Mouse (Mus musculus) kidney, adult 18-20 months (tissue): Measurements from ENCODE around the gene H6pd.
A peak's percentile ranks its signal among the peaks of the same experiment; 100 is the strongest.
"Not testable (repeated sequence)": the region's sequence is repeated elsewhere in the genome, so short reads cannot be mapped to it uniquely, and the experiment has no call there.

Experiments
- DNase-seq: peaks from one replicate; pipeline ENCODE4 v3.0.0; 2021

The H6pd gene

DNA sequence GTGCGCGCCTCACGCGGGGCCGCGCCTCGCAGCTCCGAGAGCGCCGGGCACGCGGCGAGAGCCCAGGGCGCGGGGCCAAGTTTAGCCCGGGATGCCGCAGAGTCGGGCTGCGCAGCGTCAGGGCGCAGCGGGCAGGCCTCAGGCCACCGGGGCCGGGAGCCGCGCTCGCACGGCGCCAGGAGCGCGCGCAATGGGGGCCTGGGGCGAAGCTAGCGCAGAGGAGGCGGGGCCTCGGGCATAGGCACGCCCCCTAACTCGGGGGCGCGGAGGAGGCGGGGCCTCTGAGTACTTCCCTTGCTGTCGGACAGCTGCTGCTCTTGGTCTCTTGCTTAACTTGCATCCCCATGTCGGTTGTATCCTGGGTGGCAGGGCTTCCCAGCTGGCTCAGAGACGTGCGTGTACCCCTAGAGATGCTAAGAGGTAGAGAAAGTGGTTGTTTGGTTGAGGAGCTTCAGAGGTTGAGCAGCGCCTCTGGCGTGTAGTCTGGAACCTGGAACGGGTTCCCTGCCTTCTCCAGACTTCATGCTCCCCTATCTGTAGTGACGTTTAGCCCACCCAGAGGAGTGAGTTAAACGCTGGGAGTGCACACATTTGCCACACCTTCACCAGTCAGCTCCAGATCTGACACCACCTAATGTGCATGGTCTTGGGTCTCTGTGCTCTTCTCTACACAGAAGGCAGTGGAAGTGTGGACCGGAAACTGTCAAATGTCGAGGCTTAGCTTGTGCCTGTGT, at the start of gene H6pd:
Gene H6pd (minus strand): TSS at position 171 of the 734 bp plus-strand sequence.
- DNase-seq = peak; percentile 93

DNA sequence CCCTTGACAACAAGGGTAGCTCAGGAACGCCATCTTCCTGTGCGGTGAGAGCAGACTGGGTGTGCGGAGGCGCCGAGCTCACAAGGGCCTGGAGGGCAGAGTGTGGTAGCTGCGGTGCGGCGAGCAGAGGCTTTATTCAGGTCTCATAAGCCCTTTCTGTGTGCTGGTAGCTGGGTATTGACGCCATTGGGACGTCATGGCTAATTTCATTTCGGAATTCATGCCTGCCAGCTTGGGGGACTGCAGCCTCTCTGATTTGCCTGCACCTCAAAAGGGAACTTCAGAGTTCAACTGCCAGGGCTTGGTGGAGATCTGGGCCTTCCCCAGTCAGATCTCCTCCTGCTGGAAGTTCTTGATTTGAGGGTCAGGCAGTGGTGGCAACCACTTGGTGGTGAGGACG, 48.9 kb upstream of the H6pd start:
- no peak for DNase-seq

DNA sequence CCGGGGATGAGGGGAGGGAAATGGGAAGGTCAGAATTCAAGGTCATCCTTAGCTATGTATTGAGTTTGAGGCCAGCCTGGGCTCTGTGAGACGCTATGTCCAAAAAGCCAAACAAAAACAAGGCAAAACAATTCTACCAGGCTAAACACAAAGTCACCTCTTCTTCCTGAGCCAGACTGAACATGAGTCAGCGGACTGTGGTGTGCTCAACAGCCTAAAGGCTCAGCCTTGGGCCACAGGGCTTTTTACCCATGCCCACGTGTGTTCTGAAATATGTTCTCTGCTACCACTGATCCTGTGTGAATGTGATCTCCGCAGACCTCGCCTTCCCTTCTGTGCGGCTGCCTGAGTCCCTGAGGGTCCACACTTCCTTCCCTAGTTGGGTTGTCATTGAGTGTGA, 47.3 kb upstream of the H6pd start:
- no peak for DNase-seq

DNA sequence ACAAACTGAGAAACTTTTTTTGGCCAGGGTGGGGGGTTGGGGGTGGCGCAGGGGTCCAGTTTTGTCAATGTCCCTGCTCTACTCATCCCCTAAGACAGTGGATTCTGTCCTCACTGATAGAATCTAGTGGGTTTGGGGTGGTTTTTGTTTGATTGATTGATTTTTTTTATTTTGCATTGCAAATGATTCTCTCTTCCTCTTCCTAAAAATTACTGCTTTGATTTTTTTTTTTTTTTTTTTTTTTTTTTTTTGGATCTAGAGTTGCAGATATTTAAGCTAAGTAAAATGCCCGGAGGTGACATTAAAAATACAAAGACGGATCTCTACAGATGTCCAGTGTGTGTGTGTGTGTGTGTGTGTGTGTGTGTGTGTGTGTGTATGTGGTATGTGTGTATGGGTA, 43.6 kb upstream of the H6pd start:
- no peak for DNase-seq

DNA sequence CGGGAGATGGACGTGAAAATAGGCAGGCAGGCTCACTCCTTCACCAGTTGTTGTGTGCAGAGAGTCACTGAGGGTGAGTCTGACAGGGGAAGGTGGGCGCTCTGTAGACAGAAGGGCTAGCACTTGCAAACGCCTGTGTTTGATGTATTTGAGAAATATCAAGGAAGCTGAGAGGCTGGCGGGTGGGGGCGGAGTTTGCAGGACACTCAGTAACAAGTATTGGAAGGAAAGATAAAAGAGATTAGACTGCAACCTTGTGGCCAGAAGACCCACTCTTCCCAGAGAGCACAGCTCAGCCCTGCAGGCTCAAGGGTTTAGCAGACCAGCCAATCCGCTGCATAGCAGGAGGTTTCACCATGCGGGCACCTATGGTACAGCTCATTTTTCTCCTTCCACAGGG, 42.7 kb upstream of the H6pd start:
- no peak for DNase-seq

DNA sequence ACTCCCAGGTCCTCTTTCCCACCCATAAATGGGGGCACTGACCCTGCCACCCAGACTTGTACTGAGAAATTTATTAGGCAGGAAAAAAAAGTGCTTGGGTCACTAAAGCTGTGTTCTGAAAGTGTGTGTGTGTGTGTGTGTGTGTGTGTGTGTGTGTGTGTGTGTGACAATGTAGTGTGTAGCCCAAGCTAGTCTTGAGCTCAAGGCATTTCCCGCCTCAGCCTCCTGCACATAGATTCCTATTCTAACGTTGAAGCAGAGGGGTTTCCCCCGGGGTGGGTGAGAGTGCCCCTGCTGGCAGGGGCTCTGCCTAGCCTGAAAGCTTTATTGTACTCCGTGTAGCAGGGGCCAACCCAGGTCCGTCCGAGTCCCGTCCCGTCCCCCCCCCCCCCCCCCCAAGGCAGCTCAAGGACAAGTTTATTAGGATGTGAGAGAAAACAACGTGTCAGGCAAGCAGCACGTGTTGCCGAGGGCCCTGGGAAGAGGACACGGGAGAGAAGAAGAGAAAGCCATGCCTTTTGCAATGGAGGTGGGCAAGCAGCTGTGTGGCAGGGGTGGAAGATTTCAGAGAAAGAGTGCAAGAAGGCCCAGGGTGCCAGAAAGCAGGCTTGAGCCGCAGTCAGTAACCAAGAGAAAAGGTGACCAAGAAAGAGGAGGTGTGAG, 40.9 kb upstream of the H6pd start:
- DNase-seq = no peak

DNA sequence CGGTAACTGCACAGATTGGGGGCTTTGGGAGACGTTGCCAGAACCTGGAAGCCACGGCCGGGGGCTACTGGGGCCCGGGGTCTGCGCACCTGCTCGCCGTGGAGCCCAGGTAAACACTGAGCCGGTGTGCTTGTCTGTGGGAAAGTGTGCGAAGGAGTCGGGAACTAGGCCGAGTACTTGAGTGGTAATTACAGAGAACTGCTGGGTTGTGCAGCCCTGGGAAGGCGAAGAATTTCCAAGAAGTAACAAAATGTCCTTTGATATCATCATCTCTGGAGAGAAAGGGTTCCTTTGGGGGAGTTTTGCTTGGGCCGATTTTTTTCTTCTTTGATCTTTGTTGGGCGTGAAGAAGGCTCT, 40.3 kb upstream of the H6pd start:
- no peak for DNase-seq

DNA sequence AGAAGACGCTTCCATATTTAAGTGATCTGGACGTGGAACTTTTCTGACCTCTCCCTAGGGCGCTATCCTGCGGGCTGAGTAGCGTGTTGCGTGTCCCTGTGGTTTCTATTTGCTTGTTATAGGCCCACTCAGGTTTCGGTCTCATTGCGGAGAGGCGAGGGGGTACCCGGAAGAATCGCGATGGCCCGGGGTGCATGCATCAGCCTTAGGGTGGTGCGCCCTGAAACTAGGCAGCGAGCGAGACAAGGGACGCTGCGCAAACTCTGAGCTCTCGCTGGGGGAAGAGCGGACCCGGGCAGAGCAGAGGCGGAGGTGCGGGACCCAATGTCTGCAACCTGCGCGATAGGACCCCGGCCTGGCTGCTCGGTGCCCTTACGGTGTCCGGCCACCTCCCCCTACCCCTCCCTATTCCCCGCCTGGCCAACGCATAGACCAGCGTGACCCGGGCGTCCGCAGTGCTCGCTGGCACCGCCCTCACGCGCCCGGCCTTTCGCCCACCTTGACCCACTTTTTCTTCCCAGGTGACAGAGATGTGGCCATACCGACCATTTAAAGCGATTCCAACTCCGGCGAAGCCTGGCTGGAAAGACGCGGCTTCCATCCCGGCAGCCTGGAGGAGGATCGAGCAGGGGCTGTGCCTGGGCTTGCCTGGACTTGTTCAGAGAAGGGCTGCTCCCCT, 39.8 kb upstream of the H6pd start:
- peak; percentile 47 for DNase-seq

DNA sequence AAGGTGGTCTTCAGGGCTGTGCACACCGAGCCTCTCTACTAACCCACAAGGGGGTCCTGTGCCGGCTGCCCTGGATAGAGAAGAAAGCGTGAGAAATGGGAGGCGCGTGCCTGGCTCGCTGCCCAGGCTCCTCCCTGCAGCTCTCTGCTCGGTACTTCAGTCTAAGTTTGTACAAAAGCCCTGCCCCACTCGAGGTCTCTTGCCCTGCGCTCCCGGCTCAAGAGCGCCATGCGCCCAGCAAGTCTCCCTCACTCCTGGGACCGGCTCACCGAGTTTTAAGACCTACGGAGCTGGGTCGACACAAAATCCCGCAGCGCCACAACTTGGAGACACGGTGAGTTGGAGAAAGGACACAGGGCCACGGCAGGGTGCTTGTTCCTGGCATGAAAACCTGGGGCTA, 39.2 kb upstream of the H6pd start:
- peak; percentile 81 for DNase-seq

DNA sequence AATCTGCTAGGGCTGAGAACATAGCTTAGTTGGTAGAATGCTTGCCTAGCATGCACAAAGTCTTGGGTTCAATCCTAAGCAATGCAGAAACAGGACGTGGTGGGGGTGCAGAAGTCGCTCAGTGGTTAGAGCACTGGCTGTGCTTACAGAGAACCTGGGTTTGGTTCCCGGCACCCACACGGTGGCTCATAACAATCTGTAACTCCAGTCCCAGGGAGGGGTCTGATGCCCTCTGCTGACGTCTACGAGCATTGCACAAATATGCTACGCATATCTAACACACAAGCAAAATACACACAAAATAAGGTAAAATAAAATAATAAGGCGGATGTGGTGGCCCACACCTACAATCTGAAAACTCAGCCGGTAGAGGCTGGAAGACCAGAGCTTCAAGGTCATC, 34.8 kb upstream of the H6pd start:
- no peak for DNase-seq

DNA sequence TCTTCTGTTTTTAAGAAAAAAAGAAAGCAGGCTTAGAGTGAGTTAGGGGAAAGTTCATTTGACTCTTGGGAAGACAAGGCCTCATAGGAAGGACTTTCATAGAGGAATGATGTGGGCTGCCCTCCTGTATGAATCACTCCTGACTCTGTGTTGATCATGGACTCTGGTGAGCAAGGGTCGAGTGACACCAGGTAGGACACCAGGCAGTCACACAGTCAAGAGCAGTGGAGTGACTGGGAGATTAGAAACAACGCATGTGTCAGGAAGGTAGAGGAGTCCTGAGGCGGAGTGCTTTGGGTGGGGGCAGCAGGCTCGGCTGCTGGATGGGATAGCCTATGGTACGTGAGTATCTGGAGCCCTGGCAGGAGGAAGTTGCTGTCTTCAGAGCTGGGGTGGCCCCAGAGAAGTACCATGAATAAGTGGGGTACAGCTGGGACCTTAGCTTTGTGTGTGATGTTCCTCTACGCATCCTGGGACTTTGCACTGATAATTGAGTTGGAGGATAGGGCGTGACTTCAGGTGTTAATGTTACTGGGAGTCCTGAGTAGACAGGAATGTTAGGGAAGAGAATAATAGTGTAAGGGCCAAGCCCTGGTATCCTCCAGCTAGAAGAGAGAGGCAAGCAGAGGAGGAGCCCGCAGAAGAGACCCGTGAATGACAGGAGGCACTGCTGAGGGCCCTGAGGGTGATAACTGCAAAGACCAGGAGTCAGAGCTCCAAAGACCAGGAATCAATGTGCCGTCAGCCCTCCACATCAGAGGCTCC, 32.7 kb upstream of the H6pd start:
- DNase-seq = no peak

DNA sequence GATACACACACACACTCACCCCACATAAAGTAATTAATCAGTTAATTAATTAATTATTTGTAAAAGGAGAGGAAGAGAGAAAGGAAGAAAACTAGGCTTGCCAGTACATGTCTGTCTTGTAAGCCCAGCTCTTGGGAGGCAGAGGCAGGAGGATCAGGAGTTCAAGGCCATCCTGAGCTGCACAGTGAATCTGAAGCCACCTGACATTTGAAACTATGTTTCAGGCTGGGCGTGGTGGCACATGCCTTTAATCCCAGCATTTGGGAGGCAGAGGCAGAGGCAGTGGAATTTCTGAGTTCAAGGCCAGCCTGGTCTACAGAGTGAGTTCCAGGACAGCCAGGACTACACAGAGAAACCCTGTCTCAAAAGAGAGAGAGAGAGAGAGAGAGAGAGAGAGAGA, 32.0 kb upstream of the H6pd start:
- not testable (repeated sequence) for DNase-seq

DNA sequence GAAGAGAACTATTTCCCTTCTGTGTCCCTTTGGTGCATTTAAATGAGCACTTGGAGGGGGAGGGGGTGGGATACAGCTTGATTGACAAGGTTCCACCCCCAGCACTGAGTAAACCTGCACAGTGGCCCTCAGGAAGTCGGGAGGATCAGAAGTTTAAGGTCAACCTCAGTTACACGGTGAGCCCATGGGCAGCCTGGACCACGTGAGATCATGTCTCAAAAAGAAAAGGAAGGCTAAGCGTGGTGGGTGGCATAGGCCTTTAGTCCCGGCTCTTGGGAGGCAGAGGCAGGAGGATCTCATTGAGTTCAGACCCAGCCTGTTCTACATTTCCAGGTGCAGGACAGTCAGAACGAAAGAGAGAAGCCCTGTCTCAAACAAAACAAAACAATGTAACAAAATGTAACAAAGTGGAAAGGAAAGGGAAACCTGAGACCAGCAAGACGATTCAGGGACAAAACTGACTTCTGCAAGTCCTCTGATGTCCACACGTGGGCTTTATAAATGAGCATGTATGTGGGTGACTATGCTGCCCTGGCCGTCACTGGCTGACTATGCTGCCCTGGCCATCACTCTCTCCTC, 31.3 kb upstream of the H6pd start:
- DNase-seq = no peak

DNA sequence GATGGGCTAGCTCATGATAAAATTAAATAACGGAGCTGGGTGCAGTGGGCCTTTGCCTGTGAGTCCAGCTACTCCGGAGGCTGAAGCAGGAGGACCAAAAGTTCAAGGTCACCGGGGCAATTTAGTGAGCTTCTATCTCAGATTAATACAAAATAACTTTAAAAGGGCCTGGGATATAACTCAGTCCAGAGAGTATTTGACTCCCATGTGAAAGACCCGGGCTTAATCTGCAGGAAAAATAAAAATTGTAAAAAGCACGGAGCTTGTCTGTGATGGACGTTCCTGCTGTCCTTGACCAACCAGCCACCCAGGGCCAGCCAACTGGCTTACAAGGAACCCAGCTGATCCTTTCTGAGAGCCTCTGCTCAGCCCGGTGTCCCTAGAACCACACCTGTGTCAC, 29.7 kb upstream of the H6pd start:
- DNase-seq = no peak

DNA sequence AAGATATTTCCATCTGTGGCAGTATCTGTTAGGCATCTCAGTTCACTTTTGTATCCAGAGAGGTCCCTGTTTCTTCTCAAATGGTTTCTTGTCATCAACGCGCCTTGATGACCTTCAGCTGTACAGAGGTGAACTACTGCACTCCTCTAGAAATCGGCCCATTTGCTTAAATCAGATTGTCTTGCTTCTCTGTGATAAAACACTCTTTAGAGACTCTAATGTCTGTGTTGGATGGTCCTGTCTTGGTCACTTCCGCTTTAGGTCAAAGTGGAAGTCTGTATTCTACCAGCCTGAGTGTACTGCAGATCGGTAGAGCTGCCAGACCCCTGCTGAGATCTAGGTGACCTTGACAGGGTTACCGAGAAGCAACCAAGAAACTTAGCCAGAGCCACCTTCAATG, 27.3 kb upstream of the H6pd start:
- DNase-seq = no peak

DNA sequence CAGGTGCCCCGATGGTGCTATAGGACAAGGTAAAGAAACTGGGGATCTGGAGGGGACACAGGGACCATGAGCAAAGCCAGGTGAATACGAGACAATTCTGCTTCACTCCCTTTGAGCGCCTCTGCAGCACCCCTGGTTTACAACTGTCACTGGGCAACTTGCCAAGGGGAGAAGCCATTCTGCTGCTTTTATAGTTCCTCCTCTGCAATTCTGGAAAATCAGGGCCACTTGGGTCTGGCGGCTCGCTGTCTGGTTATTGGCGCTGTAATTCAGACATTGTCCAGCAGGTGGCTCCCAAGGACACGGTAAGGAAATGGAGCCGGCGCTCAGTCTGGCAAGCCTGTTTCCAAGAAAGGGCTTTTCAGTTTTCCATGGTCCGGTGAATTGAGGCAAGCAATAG, 26.5 kb upstream of the H6pd start:
- peak; percentile 91 for DNase-seq

DNA sequence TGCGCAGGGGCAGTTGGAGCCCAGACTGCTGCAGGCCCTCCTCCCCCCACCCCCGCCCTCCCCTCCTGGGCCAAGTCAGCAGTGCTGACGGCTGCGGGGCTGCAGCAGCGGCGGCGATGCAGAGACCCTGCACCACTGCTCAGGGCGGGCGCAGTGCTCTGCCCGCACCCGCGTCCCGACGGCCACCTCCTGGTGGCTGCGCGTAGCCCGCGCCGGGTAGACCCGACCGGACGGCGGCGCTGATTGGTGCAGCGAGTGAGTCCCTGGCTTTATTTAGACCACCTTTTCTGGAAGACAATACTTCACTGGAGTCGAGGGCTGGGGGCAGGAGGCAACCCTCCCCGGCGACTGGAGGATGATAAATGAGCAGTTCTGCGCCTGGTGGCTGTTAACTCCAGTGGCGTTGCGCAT, 24.4 kb upstream of the H6pd start:
- DNase-seq = no peak

DNA sequence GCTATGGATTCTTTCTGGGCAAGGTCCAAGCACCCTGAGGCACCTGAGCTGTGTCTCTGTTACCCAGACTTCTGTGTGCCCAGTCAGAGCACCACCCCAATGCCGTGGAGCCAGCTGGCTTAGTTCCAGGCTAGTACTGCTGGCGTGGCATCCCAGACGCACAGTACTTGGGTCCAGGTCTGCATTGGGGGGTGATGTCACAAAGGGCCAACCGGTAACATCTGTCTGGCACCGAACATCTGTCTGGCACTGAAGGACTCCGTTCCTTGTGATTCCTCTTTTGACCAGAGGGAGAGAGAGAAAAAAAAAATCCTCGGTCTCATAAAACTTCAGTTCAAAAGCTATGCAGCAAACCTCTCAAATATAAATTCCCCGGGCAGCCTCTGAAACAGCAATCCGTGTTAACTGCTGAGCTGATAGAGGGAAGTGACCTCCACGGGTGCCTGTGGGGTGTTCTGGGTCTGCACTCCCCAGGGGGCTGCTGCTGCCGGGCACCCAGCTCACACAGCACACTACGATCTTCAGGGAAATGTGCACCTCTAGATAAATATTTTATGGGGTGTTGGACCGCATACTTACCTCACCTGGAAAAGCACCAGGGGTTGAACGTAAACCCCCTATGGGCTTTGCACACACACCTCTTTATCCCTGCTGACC, 22.5 kb upstream of the H6pd start:
- peak; percentile 58 for DNase-seq

DNA sequence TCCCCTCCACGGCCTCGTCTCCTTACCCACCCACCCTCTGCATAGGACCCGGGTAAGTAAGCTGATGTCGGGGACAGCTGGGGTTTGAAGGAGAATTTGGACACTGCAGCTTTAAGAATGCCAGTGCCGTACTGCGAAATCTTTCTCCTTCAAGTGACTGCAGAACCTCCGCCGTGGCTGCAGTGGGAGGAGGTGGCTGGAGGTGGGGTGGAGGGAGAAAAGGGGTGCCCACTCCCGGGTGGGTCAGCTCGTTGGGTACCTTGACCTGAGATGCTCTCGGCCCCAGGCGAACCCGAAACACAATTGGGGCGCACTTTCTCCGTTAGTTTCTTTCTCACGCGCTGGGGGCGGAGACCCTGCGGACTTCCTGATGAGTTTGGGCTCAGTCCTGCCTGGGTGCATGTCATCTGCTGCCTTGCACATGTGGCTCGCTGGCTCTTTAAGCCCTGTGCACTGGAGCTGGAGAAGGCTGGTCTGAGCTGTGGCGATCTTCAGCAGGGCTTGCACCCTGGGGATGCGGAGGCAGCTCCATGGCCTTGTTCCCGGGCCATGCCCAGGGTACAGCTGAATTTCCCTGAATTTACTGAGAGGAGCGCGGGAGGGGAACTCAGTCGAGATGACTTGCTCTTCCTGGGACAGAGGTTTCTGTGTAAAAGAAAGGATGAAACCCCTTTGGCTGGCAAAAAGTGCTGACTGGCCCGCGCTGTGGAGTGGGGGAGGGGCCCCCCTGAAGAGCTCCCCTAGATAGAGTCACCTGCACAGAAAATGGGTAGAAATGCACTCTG, 21.8 kb upstream of the H6pd start:
- DNase-seq = peak; percentile 44

DNA sequence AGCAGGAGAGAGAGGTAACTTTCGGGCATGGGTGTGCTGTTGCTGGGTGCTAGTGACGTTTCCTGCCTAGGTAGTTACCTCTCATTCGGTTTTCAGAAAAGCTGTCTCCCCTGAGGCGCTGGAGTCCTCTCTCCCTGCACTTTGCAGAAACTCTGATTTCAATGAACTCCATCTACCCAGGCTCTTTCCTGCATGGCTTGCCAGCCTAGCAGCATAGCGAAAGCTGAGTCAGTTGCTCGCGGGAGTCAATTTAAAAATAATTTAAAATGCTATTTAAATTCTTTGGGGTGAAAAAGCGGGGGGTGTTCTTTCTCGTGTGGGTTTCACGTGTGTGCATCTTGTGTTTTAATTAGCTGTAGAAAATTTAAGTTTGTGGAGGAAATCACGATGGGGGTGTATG, 21.1 kb upstream of the H6pd start:
- no peak for DNase-seq

DNA sequence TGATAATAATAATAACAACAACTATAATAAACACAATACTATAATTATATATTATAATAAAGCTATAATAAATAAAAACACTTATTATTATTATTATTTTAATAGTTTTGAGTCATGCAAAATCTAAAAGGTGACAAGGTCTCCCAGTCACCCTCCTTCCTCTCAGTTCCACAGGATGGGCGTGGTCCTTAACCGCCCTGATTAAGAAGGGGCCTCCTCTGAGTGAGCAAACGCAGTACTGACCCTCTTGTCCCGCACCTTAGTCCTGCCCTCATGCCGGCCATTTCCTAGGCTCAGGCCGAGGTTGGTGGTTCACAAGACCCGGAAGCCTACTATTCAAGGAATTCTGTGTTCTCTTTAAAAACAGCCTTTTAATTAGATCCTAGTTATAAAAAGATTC, 14.7 kb upstream of the H6pd start:
- DNase-seq = no peak
